Mouse (Mus musculus): ENCODE measurements around the gene Sec24d.

The Sec24d gene

GRCm38 (mm10) chr3:123411821-123412578 lies 144.7 kb downstream of the Sec24d start:
- peak; percentile 36 for DNase-seq

DNA sequence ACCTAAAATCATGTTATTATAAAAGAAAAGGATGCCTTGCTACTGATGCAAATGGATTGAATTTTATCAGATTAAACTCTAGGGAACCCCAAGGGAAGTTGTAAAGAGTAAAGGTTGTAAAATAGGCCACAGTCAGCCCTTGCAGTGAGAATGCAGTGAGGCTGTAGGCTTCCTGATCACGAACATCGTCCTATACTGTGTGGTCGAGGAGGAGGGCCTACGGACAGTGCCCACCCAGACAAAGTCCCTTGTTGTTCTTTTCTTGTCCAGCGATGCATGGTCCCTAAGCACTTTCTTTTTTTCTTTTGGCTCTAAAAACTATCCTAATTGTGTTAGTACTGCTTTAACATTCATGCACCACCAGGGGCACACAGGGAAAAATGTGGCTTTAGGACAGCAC lies 145.9 kb downstream of the Sec24d start:
- DNase-seq = no peak
